Mouse (Mus musculus) midbrain, embryonic 12.5 days (tissue): ENCODE results near the gene Tgm3. TPM values are rescaled to one million over a fixed set of nuclear protein-coding genes. Genes with fewer than 3 reads are reported as not detected.

ENCODE experiments used
- microRNA-seq: library from miRNA; unstranded; fragments of <30 nt; microRNA quantifications from one replicate; pipeline ENCODE4, GENCODE M21; 2017
- polyA plus RNA-seq: library from polyadenylated mRNA; unstranded; fragments of >200 nt; fragmentation: Nextera tagmentation; extraction: Ambion mirVana; gene quantifications from 2 replicates; pipeline ENCODE4 v1.2.1, GENCODE M21; 2016

Gene Tgm3
- polyA plus RNA-seq, 1 experiment from 2014 or later, result 0.05 TPM

Small RNAs within 50 kb of the gene (microRNA-seq; reads per million reads assigned to microRNA genes)
- not detected for gene Mir6339

Other genes with a start within 250 kb of the Tgm3 start
- 15.5 and 17.2 TPM in 2 replicates for gene Stk35, start 211.8 kb upstream of the Tgm3 start, polyA plus RNA-seq
- gene Tgm6, start 100.1 kb downstream of the Tgm3 start, polyA plus RNA-seq, result not detected in 2 replicates
- 547 and 600 TPM in 2 replicates for gene Snrpb, start 167.1 kb downstream of the Tgm3 start, polyA plus RNA-seq
- not detected in 2 replicates for gene Tmc2, start 182.8 kb downstream of the Tgm3 start, polyA plus RNA-seq